Mouse (Mus musculus): ENCODE data around the gene Hist1h2bn.

DNA sequence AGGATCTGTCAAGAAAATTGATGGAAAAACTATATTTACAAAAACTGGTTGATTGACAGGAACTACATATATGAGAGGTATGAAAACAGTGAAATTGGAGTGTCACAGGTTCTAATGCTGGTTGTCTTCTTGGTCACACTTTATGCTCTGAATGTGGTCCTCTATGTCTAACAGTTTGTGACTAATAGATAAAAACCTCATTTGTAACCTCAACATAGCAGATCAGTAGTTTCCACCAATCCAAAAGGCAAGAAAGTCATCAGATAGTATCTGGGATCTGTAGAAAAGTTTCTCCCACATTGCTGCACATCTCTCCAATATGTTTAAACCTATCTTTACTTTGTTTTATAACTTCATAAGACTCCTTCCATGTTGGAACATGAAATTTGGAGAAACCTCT lies 2.5 kb upstream of the Hist1h2bn start:
- no peak for TF ChIP-seq POLR2A (IDR thresholded peaks at IDR 0.05; ENCODE audit: borderline replicate concordance, extremely low read depth, low read depth, low read length)
- no peak for TF ChIP-seq CTCF (IDR thresholded peaks at IDR 0.05; ENCODE audit: insufficient read depth, low read length)

Measured in lung, adult 2 months (tissue).